Mouse (Mus musculus): ENCODE measurements around the gene Pogz. TPM values are rescaled to one million over a fixed set of nuclear protein-coding genes. Genes with fewer than 3 reads are reported as not detected.

Gene Pogz
- total and polyA plus RNA-seq, 3 experiments = 19.6 to 147 (median 113) TPM

GRCm38 (mm10) chr3:94813651-94814050, 23.7 kb upstream of the Pogz start:
- no peak for TF ChIP-seq TAL1 (conservative IDR thresholded peaks at IDR 0.05; ENCODE audit: low read depth, low read length)
- no peak for TF ChIP-seq CTCF (IDR thresholded peaks at IDR 0.05; ENCODE audit: low read depth, low read length)

GRCm38 (mm10) chr3:94814063-94814462, 23.3 kb upstream of the Pogz start:
- no peaks in the 10 kb centered on the region; the same call in 1 of the 2 replicates for H3K4me1 ChIP-seq (ENCODE audit: insufficient read depth, low read depth, low read length)
- ATAC-seq (ENCODE audit: extremely low read depth, insufficient number of reproducible peaks, low FRiP score, poor library complexity, severe bottlenecking) (no peak), DNase-seq (ENCODE audit: low spot score) (no peak)
- peaks cover 20% of the 10 kb centered on the region for H3K27me3 ChIP-seq (ENCODE audit: insufficient read depth, low read length)
- H3K36me3 ChIP-seq (replicated peaks) = no peaks in the 10 kb centered on the region
- H3K9me3 ChIP-seq (replicated peaks) = no peaks in the 10 kb centered on the region
- TF ChIP-seq POLR2AphosphoS5 (IDR thresholded peaks at IDR 0.05; ENCODE audit: insufficient replicate concordance, low read depth, low read length) (no peak), GATA2 (IDR thresholded peaks at IDR 0.05; ENCODE audit: borderline replicate concordance, low read depth, low read length) (no peak), TAL1 (conservative IDR thresholded peaks at IDR 0.05; ENCODE audit: low read depth, low read length) (no peak), GATA1 (IDR thresholded peaks at IDR 0.05; ENCODE audit: borderline replicate concordance, low read length) (no peak), CTCF (IDR thresholded peaks at IDR 0.05; ENCODE audit: low read depth, low read length) (no peak)
- H3K4me3 ChIP-seq (ENCODE audit: low read depth, low read length) = no peak overlapping the region

More at GRCm38 (mm10) chr3:94813651-94814050, 23.7 kb upstream of the Pogz start:
- Histone ChIP-seq H3K4me1 (ENCODE audit: insufficient read depth, low read depth, low read length) (no peaks in the 10 kb centered on the region; the same call in 1 of the 2 replicates), H3K36me3 (replicated peaks) (no peaks in the 10 kb centered on the region), H3K9me3 (replicated peaks) (no peaks in the 10 kb centered on the region), H3K27me3 (ENCODE audit: insufficient read depth, low read length) (peaks cover 20% of the 10 kb centered on the region), H3K4me3 (ENCODE audit: low read depth, low read length) (no peak overlapping the region)
- ATAC-seq (ENCODE audit: extremely low read depth, insufficient number of reproducible peaks, low FRiP score, poor library complexity, severe bottlenecking) = no peak
- DNase-seq (ENCODE audit: low spot score) = no peak

- Histone ChIP-seq H3K4me3 (ENCODE audit: low read depth, low read length) (no peak overlapping the region), H3K36me3 (replicated peaks) (no peaks in the 10 kb centered on the region), H3K4me1 (ENCODE audit: insufficient read depth, low read depth, low read length) (no peaks in the 10 kb centered on the region; the same call in 1 of the 2 replicates), H3K27me3 (ENCODE audit: insufficient read depth, low read length) (peaks cover 24% of the 10 kb centered on the region), H3K9me3 (replicated peaks) (no peaks in the 10 kb centered on the region)
- ATAC-seq (ENCODE audit: extremely low read depth, insufficient number of reproducible peaks, low FRiP score, poor library complexity, severe bottlenecking) (no peak), DNase-seq (ENCODE audit: low spot score) (no peak)
- TF ChIP-seq CTCF (IDR thresholded peaks at IDR 0.05; ENCODE audit: low read depth, low read length) (no peak), TAL1 (conservative IDR thresholded peaks at IDR 0.05; ENCODE audit: low read depth, low read length) (no peak), GATA2 (IDR thresholded peaks at IDR 0.05; ENCODE audit: borderline replicate concordance, low read depth, low read length) (no peak), POLR2AphosphoS5 (IDR thresholded peaks at IDR 0.05; ENCODE audit: insufficient replicate concordance, low read depth, low read length) (no peak), GATA1 (IDR thresholded peaks at IDR 0.05; ENCODE audit: borderline replicate concordance, low read length) (no peak)
Measured at GRCm38 (mm10) chr3:94814663-94815062, 22.7 kb upstream of the Pogz start.

- H3K4me3 ChIP-seq (ENCODE audit: low read depth, low read length) = no peak overlapping the region
- DNase-seq (ENCODE audit: low spot score) = no peak
- no peaks in the 10 kb centered on the region for H3K9me3 ChIP-seq (replicated peaks)
- H3K4me1 ChIP-seq (ENCODE audit: insufficient read depth, low read depth, low read length) = no peaks in the 10 kb centered on the region
- no peak for ATAC-seq (ENCODE audit: extremely low read depth, insufficient number of reproducible peaks, low FRiP score, poor library complexity, severe bottlenecking)
- no peak for TF ChIP-seq TAL1 (conservative IDR thresholded peaks at IDR 0.05; ENCODE audit: low read depth, low read length)
- TF ChIP-seq POLR2AphosphoS5 (IDR thresholded peaks at IDR 0.05; ENCODE audit: insufficient replicate concordance, low read depth, low read length) = no peak
- no peak for TF ChIP-seq CTCF (IDR thresholded peaks at IDR 0.05; ENCODE audit: low read depth, low read length)
- TF ChIP-seq GATA1 (IDR thresholded peaks at IDR 0.05; ENCODE audit: borderline replicate concordance, low read length) = no peak
- no peak for TF ChIP-seq GATA2 (IDR thresholded peaks at IDR 0.05; ENCODE audit: borderline replicate concordance, low read depth, low read length)
- no peaks in the 10 kb centered on the region for H3K36me3 ChIP-seq (replicated peaks)
- peaks cover 24% of the 10 kb centered on the region for H3K27me3 ChIP-seq (ENCODE audit: insufficient read depth, low read length)
Measured at GRCm38 (mm10) chr3:94815603-94816002, 21.8 kb upstream of the Pogz start.

- no peak for ATAC-seq (ENCODE audit: extremely low read depth, insufficient number of reproducible peaks, low FRiP score, poor library complexity, severe bottlenecking)
- Histone ChIP-seq H3K4me3 (ENCODE audit: low read depth, low read length) (no peak overlapping the region), H3K27me3 (ENCODE audit: insufficient read depth, low read length) (peaks cover 21% of the 10 kb centered on the region), H3K36me3 (replicated peaks) (no peaks in the 10 kb centered on the region), H3K4me1 (ENCODE audit: insufficient read depth, low read depth, low read length) (no peaks in the 10 kb centered on the region), H3K9me3 (replicated peaks) (no peaks in the 10 kb centered on the region)
- no peak for DNase-seq (ENCODE audit: low spot score)
- TF ChIP-seq TAL1 (conservative IDR thresholded peaks at IDR 0.05; ENCODE audit: low read depth, low read length) (no peak), CTCF (IDR thresholded peaks at IDR 0.05; ENCODE audit: low read depth, low read length) (no peak), GATA1 (IDR thresholded peaks at IDR 0.05; ENCODE audit: borderline replicate concordance, low read length) (no peak), GATA2 (IDR thresholded peaks at IDR 0.05; ENCODE audit: borderline replicate concordance, low read depth, low read length) (no peak), POLR2AphosphoS5 (IDR thresholded peaks at IDR 0.05; ENCODE audit: insufficient replicate concordance, low read depth, low read length) (no peak)
Measured at GRCm38 (mm10) chr3:94817731-94818130, 19.6 kb upstream of the Pogz start.

GRCm38 (mm10) chr3:94819452-94820425, 17.6 kb upstream of the Pogz start:
- no peak overlapping the region for H3K4me3 ChIP-seq (ENCODE audit: low read depth, low read length)
- H3K4me1 ChIP-seq (ENCODE audit: insufficient read depth, low read depth, low read length) = no peaks in the 10 kb centered on the region
- no peaks in the 10 kb centered on the region for H3K36me3 ChIP-seq (replicated peaks)
- ATAC-seq (ENCODE audit: extremely low read depth, insufficient number of reproducible peaks, low FRiP score, poor library complexity, severe bottlenecking) (no peak), DNase-seq (ENCODE audit: low spot score) (no peak)
- H3K9me3 ChIP-seq (replicated peaks) = no peaks in the 10 kb centered on the region
- peaks cover 11% of the 10 kb centered on the region for H3K27me3 ChIP-seq (ENCODE audit: insufficient read depth, low read length)
- TF ChIP-seq GATA1 (IDR thresholded peaks at IDR 0.05; ENCODE audit: borderline replicate concordance, low read length) (no peak), TAL1 (conservative IDR thresholded peaks at IDR 0.05; ENCODE audit: low read depth, low read length) (no peak), CTCF (IDR thresholded peaks at IDR 0.05; ENCODE audit: low read depth, low read length) (no peak), POLR2AphosphoS5 (IDR thresholded peaks at IDR 0.05; ENCODE audit: insufficient replicate concordance, low read depth, low read length) (no peak), GATA2 (IDR thresholded peaks at IDR 0.05; ENCODE audit: borderline replicate concordance, low read depth, low read length) (no peak)
